Mouse (Mus musculus) bone marrow, adult 2 months (tissue): ENCODE measurements around the gene Ube3b. TPM values are rescaled to one million over a fixed set of nuclear protein-coding genes. Genes with fewer than 3 reads are reported as not detected.

Experiments
- H3K27ac ChIP-seq: fragments of 200-500 bp; 2 replicates; pipeline ENCODE4 v1.5.1; 2012; ENCODE audit warnings: low read depth, mild to moderate bottlenecking, control low read depth, inconsistent platforms, low read length; ENCODE audit not compliant: control insufficient read depth, poor library complexity, insufficient read depth
- H3K4me1 ChIP-seq: fragments of 200-500 bp; 2 replicates; pipeline ENCODE4 v1.6.1; 2011; ENCODE audit warnings: low read length; ENCODE audit not compliant: control insufficient read depth, insufficient read depth
- H3K4me3 ChIP-seq: fragments of 200-500 bp; replicated peaks from 2 replicates; pipeline ENCODE3; 2011; ENCODE audit warnings: mild to moderate bottlenecking, low read depth, low read length, control low read depth; ENCODE audit not compliant: control insufficient read depth
- CTCF ChIP-seq: fragments of 200-500 bp; IDR thresholded peaks from 2 replicates; pipeline ENCODE4 v1.5.1; 2011; ENCODE audit warnings: low read length, control low read depth; ENCODE audit not compliant: control insufficient read depth, insufficient read depth
- POLR2A ChIP-seq: fragments of 200-500 bp; IDR thresholded peaks from 2 replicates; pipeline ENCODE4 v1.6.1; 2011; ENCODE audit warnings: low read depth, mild to moderate bottlenecking, control low read depth, low read length, borderline replicate concordance; ENCODE audit not compliant: control insufficient read depth
- WGBS: fragments of 180-500 bp; shearing (Covaris S2); methylation state at CpG from one replicate; pipeline ENCODE4 v1.1.7; 2018; 5-methylcytosine and 5-hydroxymethylcytosine counted together
- polyA plus RNA-seq: library from polyadenylated mRNA; stranded (reverse); fragments of >200 nt; gene quantifications from 2 replicates; pipeline ENCODE4 v1.2.4, GENCODE M21; 2011; ENCODE audit warnings: low replicate concordance; ENCODE audit not compliant: missing spikeins, insufficient read depth, insufficient read length

Gene Ube3b
- polyA plus RNA-seq, 1 experiment, result 51.0 TPM

- H3K4me1 ChIP-seq, result no peaks in the 10 kb centered on the region
- no peak overlapping the region for H3K27ac ChIP-seq
- H3K4me3 ChIP-seq, result no peak overlapping the region
- WGBS, result 55% methylated on average over 3 of the region's 3 CpGs
- TF ChIP-seq CTCF (no peak), POLR2A (no peak)
These were observed 90.0 kb downstream of the Ube3b start for GRCm38 (mm10) chr5:114470359-114470758.

Other genes starting within 250 kb of the Ube3b start
- 0.67 and 1.7 TPM in 2 replicates for gene Acacb, start 234.1 kb upstream of the Ube3b start, polyA plus RNA-seq
- not detected in 2 replicates for gene Foxn4, start 106.8 kb upstream of the Ube3b start, polyA plus RNA-seq
- gene Myo1h, start 91.4 kb upstream of the Ube3b start, polyA plus RNA-seq, result 0.61 and 2.1 TPM in 2 replicates
- gene Kctd10, start 99 bp upstream of the Ube3b start, polyA plus RNA-seq, result 17.4 and 29.7 TPM in 2 replicates
- gene Mmab, start 63.5 kb downstream of the Ube3b start, polyA plus RNA-seq, result 6.2 and 9.1 TPM in 2 replicates
- gene Mvk, start 63.7 kb downstream of the Ube3b start, polyA plus RNA-seq, result 6.7 and 7.7 TPM in 2 replicates
- gene Fam222a, start 187.4 kb downstream of the Ube3b start, polyA plus RNA-seq, result 0.92 TPM in 1 of 2 replicates, not detected in the other